Mouse (Mus musculus): ENCODE measurements around the gene Prpsap1. TPM values are rescaled to one million over a fixed set of nuclear protein-coding genes. Genes with fewer than 3 reads are reported as not detected.
A peak's percentile ranks its signal among the peaks of the same experiment; 100 is the strongest.
"Not testable (repeated sequence)": the region's sequence is repeated elsewhere in the genome, so short reads cannot be mapped to it uniquely, and the experiment has no call there.

The Prpsap1 gene
- polyA plus RNA-seq, 1 experiment from 2014 or later, result 178 TPM

- Histone ChIP-seq H3K36me3 (ENCODE audit: poor library complexity, severe bottlenecking) (peaks cover 2% of the 10 kb centered on the region), H3K4me2 (peak overlapping the region; percentile 25; the same call in 1 of the 2 replicates), H3K4me1 (peaks cover 19% of the 10 kb centered on the region), H3K4me3 (no peak overlapping the region), H3K27me3 (peaks cover 9% of the 10 kb centered on the region; the same call in 1 of the 2 replicates), H3K9ac (no peak overlapping the region; the same call in 1 of the 2 replicates), H3K27ac (no peak overlapping the region), H3K9me3 (replicated peaks) (no peaks in the 10 kb centered on the region)
- ATAC-seq, result no peak
- 22% methylated on average over 22 of the region's 22 CpGs for WGBS
These were observed 63.1 kb downstream of the Prpsap1 start for GRCm38 (mm10) chr11:116430723-116431427.

DNA sequence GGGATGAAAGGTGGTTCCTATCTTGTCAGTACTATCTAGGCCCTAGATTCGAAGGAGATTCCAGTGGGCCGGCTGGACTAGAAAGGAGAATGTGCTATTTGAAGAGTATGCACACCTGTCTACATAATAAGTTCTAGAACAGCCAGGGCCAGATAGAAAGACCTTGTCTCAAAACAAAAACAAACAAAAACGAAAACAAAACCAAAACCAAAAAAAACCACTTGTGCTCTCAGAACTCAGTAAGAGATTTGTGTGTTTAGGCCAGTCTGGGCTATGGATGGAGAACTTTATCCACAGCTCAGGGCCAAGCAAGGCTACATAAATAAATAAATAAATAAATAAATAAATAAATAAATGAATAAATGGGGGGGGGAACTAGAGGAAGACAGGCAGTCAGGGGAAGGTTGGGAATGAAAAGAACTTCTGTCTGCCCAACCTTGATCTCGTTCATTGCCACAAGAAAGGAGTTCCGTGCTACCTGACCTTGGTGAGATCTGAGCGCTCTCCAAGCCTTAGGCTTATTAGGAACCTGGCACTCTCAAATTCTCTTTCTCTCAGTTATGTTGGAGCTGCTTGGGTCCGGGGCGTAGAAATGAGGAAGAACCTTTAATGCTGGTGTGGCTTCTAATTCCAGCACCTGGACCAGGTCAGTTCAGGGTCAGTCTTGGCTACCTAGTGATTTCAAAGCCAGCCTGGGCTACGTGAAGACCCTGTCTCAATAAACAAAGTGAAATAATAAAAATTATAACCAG is 64.0 kb downstream of the Prpsap1 start:
- Histone ChIP-seq H3K27me3 (peaks cover 9% of the 10 kb centered on the region; the same call in 1 of the 2 replicates), H3K4me1 (peaks cover 11% of the 10 kb centered on the region), H3K27ac (no peak overlapping the region), H3K9me3 (replicated peaks) (no peaks in the 10 kb centered on the region), H3K9ac (no peak overlapping the region), H3K4me2 (no peak overlapping the region), H3K4me3 (no peak overlapping the region), H3K36me3 (ENCODE audit: poor library complexity, severe bottlenecking) (no peaks in the 10 kb centered on the region)
- WGBS, result 85% methylated on average over 9 of the region's 9 CpGs
- no peak for ATAC-seq

GRCm38 (mm10) chr11:116428872-116429859 is 64.8 kb downstream of the Prpsap1 start:
- no peak overlapping the region for H3K4me3 ChIP-seq
- no peak overlapping the region for H3K27ac ChIP-seq
- no peak overlapping the region for H3K4me2 ChIP-seq
- no peaks in the 10 kb centered on the region for H3K36me3 ChIP-seq (ENCODE audit: poor library complexity, severe bottlenecking)
- peaks cover 10% of the 10 kb centered on the region for H3K4me1 ChIP-seq
- ATAC-seq, result no peak
- H3K9me3 ChIP-seq (replicated peaks), result no peaks in the 10 kb centered on the region
- WGBS, result 60% methylated on average over 13 of the region's 13 CpGs
- H3K9ac ChIP-seq, result no peak overlapping the region
- peaks cover 9% of the 10 kb centered on the region; the same call in 1 of the 2 replicates for H3K27me3 ChIP-seq

DNA sequence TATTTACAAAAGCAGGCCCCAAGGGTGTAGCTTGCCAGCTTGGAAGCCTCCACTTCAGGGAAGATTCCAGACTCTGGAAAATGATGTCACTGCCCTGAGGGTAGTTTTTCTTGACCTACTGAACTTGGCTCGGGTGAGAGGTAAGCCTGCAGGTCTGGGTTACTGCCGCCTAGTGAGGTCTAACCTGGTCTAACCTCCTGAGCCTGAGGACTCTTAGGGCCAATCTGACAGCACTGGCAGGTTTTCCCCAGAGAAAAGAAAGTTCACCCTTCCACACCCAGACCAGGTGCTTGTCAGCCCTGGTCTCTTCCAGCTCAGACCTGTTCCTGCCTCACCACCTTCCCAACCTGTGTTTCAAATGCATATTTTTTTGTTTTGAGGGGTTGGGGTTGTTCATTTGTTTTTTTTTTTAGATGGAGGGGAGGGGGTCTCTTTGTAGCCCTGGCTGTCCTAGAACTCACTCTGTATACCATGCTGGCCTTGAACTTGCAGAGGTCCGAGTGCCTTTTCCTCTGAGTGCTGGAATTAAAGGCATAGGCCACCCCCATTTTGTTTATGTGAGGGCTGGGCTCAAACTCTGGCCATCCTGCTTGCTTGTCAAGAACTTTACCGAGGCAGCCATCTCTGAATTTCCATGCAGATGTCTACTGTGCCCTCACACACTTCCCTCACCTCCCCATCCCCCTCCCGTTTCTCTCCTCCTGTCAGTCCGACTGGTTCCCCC is 67.0 kb downstream of the Prpsap1 start:
- H3K36me3 ChIP-seq (ENCODE audit: poor library complexity, severe bottlenecking), result no peaks in the 10 kb centered on the region
- ATAC-seq, result no peak
- WGBS, result 80% methylated on average over 6 of the region's 6 CpGs
- H3K4me3 ChIP-seq, result no peak overlapping the region
- no peak overlapping the region for H3K27ac ChIP-seq
- H3K9me3 ChIP-seq (replicated peaks), result no peaks in the 10 kb centered on the region
- H3K4me1 ChIP-seq, result peaks cover 10% of the 10 kb centered on the region
- no peak overlapping the region for H3K9ac ChIP-seq
- peaks cover 9% of the 10 kb centered on the region; the same call in 1 of the 2 replicates for H3K27me3 ChIP-seq
- no peak overlapping the region for H3K4me2 ChIP-seq

DNA sequence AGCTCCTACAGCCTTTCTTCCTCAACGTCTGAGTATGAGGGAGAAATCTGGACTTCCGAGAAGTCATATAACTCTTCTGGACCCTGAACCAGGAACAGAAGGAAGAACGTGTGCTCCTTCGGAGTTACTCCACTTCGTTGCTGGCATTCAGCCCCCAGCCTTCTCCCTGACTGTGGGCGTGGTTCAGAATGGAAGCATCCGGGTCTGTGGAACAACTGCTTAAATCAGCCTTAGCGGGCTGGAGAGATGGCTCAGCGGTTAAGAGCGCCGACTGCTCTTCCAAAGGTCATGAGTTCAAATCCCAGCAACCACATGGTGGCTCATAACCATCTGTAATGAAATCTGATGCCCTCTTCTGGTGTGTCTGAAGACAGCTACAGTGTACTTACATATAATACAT is 67.7 kb downstream of the Prpsap1 start:
- H3K36me3 ChIP-seq (ENCODE audit: poor library complexity, severe bottlenecking); ATAC-seq; H3K9ac ChIP-seq; H3K9me3 ChIP-seq (replicated peaks); H3K27me3 ChIP-seq; H3K4me3 ChIP-seq; H3K4me1 ChIP-seq; H3K4me2 ChIP-seq; H3K27ac ChIP-seq: not testable (repeated sequence)
- 88% methylated on average over 11 of the region's 11 CpGs for WGBS

DNA sequence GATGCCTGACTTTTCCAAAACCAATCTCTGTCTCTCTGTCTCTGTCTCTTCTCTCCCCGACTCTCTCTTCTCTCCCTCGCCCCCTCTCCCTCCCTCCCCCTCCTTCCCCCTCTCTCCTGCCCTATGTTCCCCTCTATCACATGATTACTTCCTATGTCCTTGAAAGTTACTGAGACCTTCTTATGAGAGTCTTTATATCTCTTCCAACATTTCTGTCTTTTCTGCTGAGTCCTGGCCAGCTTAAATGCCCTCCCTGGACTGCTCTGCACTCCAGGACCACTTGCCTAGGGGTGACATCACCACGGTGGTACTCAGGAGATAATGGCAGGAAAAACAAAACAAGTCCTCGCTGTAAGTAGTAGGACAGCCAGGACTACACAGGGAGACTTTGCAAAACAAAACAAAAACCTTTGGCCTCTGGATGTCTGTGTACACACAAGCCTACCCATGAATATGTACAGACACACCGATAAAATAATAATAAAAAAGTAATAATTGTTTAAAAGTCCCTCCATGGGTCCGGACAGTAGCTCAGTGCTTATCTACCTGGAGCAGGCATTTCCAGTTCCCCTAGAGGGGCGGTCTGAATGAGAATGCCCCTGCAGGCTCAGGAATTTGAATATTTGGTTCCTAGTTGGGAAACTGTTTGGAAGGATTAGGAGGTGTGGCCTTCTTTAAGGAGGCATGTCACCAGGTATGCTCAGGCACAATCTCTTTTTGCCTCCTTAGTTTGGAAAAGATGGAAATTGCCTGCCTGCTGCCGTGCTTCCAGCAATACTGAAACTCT is 69.2 kb downstream of the Prpsap1 start:
- no peaks in the 10 kb centered on the region for H3K9me3 ChIP-seq (replicated peaks)
- H3K27me3 ChIP-seq, result 0 out of 2 replicates have a peak, but pooled peaks cover 2% of the 10 kb centered on the region
- no peak overlapping the region for H3K4me2 ChIP-seq
- 57% methylated on average over 8 of the region's 8 CpGs for WGBS
- no peak overlapping the region for H3K27ac ChIP-seq
- H3K4me3 ChIP-seq, result no peak overlapping the region
- no peaks in the 10 kb centered on the region for H3K36me3 ChIP-seq (ENCODE audit: poor library complexity, severe bottlenecking)
- no peak overlapping the region for H3K9ac ChIP-seq
- H3K4me1 ChIP-seq, result no peaks in the 10 kb centered on the region
- no peak for ATAC-seq

GRCm38 (mm10) chr11:116423782-116424620 is 70.0 kb downstream of the Prpsap1 start:
- no peak for ATAC-seq
- 86% methylated on average over 10 of the region's 10 CpGs for WGBS
- no peaks in the 10 kb centered on the region for H3K27me3 ChIP-seq
- H3K4me1 ChIP-seq, result no peaks in the 10 kb centered on the region
- no peak overlapping the region for H3K4me3 ChIP-seq
- no peak overlapping the region for H3K27ac ChIP-seq
- H3K9me3 ChIP-seq (replicated peaks), result no peaks in the 10 kb centered on the region
- H3K36me3 ChIP-seq (ENCODE audit: poor library complexity, severe bottlenecking), result no peaks in the 10 kb centered on the region
- no peak overlapping the region for H3K9ac ChIP-seq
- H3K4me2 ChIP-seq, result no peak overlapping the region

DNA sequence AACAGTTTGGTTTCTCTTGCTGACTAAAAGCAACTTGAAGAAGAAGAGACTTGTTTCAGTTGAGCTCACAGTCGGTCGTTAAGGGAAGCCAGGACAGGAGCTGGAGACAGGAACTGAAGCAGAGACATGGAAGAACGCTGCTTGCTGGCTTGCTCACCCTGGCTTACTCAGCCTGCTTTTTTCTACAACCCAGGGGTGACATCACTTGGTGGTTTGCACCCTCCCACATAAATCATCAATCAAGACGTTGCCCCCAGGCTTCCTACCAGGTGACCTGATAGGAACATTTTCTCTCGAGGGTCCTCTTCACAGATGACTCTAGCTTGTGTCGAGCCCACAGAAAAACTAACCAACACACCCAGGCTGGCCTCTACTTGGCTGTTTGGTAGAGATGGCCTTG is 70.8 kb downstream of the Prpsap1 start:
- H3K4me1 ChIP-seq, result no peaks in the 10 kb centered on the region
- no peaks in the 10 kb centered on the region for H3K36me3 ChIP-seq (ENCODE audit: poor library complexity, severe bottlenecking)
- 85% methylated on average over 6 of the region's 6 CpGs for WGBS
- no peak for ATAC-seq
- H3K9me3 ChIP-seq (replicated peaks), result no peaks in the 10 kb centered on the region
- H3K4me2 ChIP-seq, result no peak overlapping the region
- H3K27me3 ChIP-seq, result no peaks in the 10 kb centered on the region
- no peak overlapping the region for H3K27ac ChIP-seq
- no peak overlapping the region for H3K4me3 ChIP-seq
- H3K9ac ChIP-seq, result no peak overlapping the region

GRCm38 (mm10) chr11:116422562-116422961 is 71.4 kb downstream of the Prpsap1 start:
- Histone ChIP-seq H3K4me1 (no peaks in the 10 kb centered on the region), H3K27ac (no peak overlapping the region), H3K9ac (no peak overlapping the region), H3K36me3 (ENCODE audit: poor library complexity, severe bottlenecking) (no peaks in the 10 kb centered on the region), H3K4me2 (no peak overlapping the region), H3K9me3 (replicated peaks) (no peaks in the 10 kb centered on the region), H3K4me3 (no peak overlapping the region), H3K27me3 (no peaks in the 10 kb centered on the region)
- 85% methylated on average over 2 of the region's 2 CpGs for WGBS
- no peak for ATAC-seq

DNA sequence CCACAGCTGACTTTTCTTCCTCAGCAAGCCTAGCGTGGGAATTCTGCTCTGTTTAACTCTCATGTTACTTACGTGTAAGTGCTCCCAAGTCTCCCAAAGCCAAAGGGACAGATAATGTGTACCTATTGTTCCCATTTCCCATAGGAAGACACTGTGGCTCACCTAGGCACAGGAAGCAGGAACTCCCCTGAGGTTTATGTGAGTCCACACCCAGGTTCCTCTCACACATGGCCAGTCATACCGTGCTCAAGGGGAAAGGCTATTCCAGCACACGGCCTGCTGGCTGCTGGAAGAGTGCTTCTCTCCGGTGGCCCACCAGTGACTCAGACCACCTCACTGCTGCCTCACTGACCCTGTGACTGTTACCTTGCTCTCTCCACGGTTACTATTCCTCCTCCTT is 72.9 kb downstream of the Prpsap1 start:
- Histone ChIP-seq H3K36me3 (ENCODE audit: poor library complexity, severe bottlenecking) (no peaks in the 10 kb centered on the region), H3K9me3 (replicated peaks) (no peaks in the 10 kb centered on the region), H3K9ac (no peak overlapping the region), H3K4me3 (no peak overlapping the region), H3K27ac (no peak overlapping the region), H3K4me1 (no peaks in the 10 kb centered on the region), H3K4me2 (no peak overlapping the region), H3K27me3 (no peaks in the 10 kb centered on the region)
- no peak for ATAC-seq
- WGBS, result 83% methylated on average over 6 of the region's 6 CpGs
